Mouse (Mus musculus): Measurements from ENCODE around the gene Zfp457.
"Not testable (repeated sequence)": the region's sequence is repeated elsewhere in the genome, so short reads cannot be mapped to it uniquely, and the experiment has no call there.

Zfp457 gene

GRCm38 (mm10) chr13:67305822-67306672, at the start of gene Zfp457:
Gene Zfp457, minus strand, starts transcription at chr13:67306485.
- DNase-seq (ENCODE audit: low read depth), result peak; percentile 91

- DNase-seq (ENCODE audit: low read depth), result no peak
Measured at GRCm38 (mm10) chr13:67351854-67352253, 45.6 kb upstream of the Zfp457 start.

DNA sequence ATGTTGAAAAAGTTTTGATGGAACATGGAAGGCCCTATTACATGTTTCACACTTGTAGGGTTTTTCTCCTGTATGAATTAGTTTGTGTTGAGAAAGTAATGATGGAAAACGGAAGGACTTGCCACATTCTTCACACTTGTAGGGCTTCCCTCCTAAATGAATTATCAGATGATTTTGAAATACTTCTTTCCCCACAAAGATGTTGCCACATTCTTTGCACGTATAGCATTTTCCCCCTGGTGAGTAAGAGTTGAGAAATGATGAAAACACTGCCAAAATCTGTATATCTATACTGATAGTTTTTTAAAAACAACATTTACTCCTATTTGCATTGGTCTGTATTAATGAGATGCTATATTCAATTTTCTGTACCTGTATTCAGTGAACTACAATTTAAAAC, 37.1 kb upstream of the Zfp457 start:
- DNase-seq (ENCODE audit: low read depth), result no peak

DNA sequence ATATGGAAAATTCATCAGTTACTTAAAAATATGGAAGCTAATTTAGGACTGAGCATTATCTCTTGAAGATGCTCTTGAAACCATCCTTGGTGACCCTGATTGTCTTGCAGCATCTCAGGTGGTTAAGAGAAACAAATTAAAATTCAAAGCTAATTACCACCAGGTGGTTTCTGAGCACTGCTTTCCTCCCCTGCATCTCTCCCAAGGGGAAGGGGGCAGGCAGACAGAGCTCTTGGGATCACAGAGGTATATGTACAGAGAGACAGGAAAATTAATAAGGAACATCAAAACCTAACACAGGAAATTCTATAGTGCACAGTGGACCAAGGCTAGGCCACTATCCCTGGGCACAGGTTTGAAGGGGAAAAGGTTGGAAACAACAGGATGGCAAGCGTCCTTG, 26.6 kb upstream of the Zfp457 start:
- no peak for DNase-seq (ENCODE audit: low read depth)

- DNase-seq (ENCODE audit: low read depth), result peak; percentile 91
Measured at GRCm38 (mm10) chr13:67332019-67332724, 25.9 kb upstream of the Zfp457 start, which contains the start of gene Zfp595. Gene Zfp595, minus strand, starts transcription at chr13:67332570.

DNA sequence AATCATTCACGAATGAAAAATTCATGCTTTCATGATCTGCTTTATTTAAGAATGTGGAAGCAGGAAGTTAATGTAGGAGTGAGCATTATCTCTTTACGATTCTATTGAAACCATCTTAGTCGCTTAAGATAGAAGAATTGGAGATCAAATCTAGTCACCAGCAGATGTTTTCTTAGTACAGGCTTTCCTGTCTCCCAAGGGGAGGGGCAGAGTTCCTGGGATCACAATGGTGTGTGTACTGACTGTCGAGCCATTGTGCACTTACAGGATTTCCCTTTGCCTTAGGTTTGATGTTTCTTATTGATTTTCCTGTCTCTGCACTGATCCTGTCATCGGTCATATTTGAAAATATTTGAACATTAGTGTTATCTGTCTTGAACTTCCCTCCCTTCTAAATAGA, 433 bp upstream of the Zfp457 start:
- DNase-seq (ENCODE audit: low read depth), result peak; percentile 9

DNA sequence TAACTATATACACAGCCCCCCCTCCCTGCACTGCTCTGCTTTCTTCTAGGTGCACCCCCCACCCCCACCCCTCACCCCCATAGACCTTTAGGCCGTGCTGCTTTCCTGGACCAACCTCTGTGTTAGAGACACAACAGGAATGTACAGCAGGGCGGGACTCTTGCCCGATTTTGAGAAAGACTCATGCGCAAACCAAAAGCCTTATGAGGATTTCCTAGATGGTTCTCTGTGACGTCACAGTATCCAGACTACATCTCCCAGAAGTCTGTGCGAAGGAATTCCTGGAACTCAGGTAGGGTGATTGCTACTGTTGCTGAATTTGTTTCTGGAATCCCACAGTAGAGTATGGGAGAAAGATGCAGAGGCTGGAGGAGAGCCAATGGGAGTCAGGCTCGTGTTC, 28.0 kb downstream of the Zfp457 start, which contains the start of gene Zfp458:
Zfp458 (minus strand) TSS at position 153 of the 400 bp plus-strand sequence.
- DNase-seq (ENCODE audit: low read depth), result peak; percentile 73

- DNase-seq (ENCODE audit: low read depth), result not testable (repeated sequence)
Measured at GRCm38 (mm10) chr13:67269383-67270065, 36.8 kb downstream of the Zfp457 start.

DNA sequence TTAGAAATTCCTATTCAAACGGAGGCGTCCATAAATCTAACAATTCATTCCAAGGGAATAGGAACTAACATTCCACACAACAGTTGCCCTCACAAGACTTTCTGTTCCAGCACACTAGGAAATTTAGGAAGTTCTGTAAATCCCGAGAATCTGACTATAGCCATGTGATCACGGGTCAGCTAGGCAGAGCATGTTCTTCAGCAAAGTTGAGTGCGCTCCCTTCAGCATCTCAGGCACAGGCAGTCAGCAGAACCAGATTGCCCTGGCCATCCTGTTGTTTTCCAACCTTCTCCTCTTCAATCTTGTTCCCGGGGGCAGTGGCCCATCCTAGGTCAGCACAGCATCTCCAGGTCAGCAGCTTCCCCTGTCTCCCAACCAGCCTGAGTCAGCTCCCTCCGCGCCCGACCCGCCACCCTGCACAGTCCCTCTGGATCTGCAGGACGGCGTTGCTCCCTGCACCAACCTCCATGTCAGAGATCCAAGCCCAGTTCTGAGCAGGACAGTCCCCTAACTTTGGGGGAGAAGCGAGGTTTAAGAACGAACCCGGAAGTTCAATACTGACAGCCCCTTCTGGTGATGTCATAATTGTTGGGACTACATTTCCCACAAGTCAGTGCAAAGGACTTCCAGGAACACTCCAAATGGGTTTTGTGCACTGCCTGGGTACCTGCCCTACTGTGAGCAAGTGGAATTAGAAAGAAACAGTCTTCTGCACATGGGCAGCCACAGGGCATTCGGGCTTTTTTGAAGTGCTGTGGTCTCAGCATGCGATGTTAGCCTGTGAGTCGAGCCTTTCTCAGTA, 37.5 kb downstream of the Zfp457 start:
- DNase-seq (ENCODE audit: low read depth), result peak; percentile 79

Data from NIH3T3 (cell line).